Mouse (Mus musculus) C2C12 (cell line): Measurements from ENCODE around the gene Pex11g. TPM values are rescaled to one million over a fixed set of nuclear protein-coding genes. Genes with fewer than 3 reads are reported as not detected.

Experiments
- H3K27me3 ChIP-seq: one replicate; pipeline ENCODE4 v1.6.1; 2011; ENCODE audit not compliant: control insufficient read depth, insufficient read depth, insufficient read length
- H3K36me3 ChIP-seq: one replicate; pipeline ENCODE4 v1.6.1; 2011; ENCODE audit not compliant: control insufficient read depth, insufficient read depth
- H3K4me3 ChIP-seq: one replicate; pipeline ENCODE4 v1.5.1; 2011; ENCODE audit warnings: mild to moderate bottlenecking, control low read depth; ENCODE audit not compliant: poor library complexity, insufficient read depth, severe bottlenecking
- H3K79me2 ChIP-seq: one replicate; pipeline ENCODE4 v1.6.1; 2011; ENCODE audit not compliant: control insufficient read depth, insufficient read depth
- H3K79me3 ChIP-seq: one replicate; pipeline ENCODE4 v1.6.1; 2011; ENCODE audit warnings: low read depth, control low read depth
- H3ac ChIP-seq: one replicate; pipeline ENCODE3; 2011; ENCODE audit warnings: low read depth; ENCODE audit not compliant: control insufficient read depth, insufficient read length
- CEBPB ChIP-seq: IDR thresholded peaks from one replicate; pipeline ENCODE4 v1.6.1; 2011; ENCODE audit warnings: low read depth, mild to moderate bottlenecking, control low read depth, moderate library complexity
- CTCF ChIP-seq: IDR thresholded peaks from one replicate; pipeline ENCODE4 v1.5.1; 2011; ENCODE audit not compliant: control insufficient read depth, insufficient read depth, insufficient read length
- FOSL1 ChIP-seq: IDR thresholded peaks from one replicate; pipeline ENCODE4 v1.8.0; 2011; ENCODE audit warnings: mild to moderate bottlenecking, low read length; ENCODE audit not compliant: poor library complexity, insufficient read depth, severe bottlenecking
- MAX ChIP-seq: IDR thresholded peaks from one replicate; pipeline ENCODE4 v1.6.1; 2011; ENCODE audit warnings: mild to moderate bottlenecking, control low read depth
- MYOD1 ChIP-seq: IDR thresholded peaks from one replicate; pipeline ENCODE4 v1.6.1; 2011; ENCODE audit warnings: low read depth; ENCODE audit not compliant: control insufficient read depth, insufficient read length
- MYOG ChIP-seq: IDR thresholded peaks from one replicate; pipeline ENCODE4 v1.6.1; 2011; ENCODE audit not compliant: control insufficient read depth, insufficient read length; ENCODE audit errors: extremely low read depth
- USF1 ChIP-seq: IDR thresholded peaks from one replicate; pipeline ENCODE4 v1.6.1; 2011; ENCODE audit warnings: low read depth, mild to moderate bottlenecking, control low read depth, moderate library complexity
- polyA plus RNA-seq: library from polyadenylated mRNA; unstranded; fragments of >200 nt; fragmentation: generic; extraction: Trizol; gene quantifications from one replicate; pipeline ENCODE4 v1.2.1, GENCODE M21; 2012; ENCODE audit warnings: missing spikeins

Pex11g gene
- polyA plus RNA-seq, 1 experiment = 1.5 TPM

- no peak overlapping the region for H3ac ChIP-seq
- peaks cover 90% of the 10 kb centered on the region for H3K79me2 ChIP-seq
- TF ChIP-seq USF1 = no peak
- TF ChIP-seq MYOD1 = no peak
- no peak for TF ChIP-seq MAX
- TF ChIP-seq CEBPB = no peak
- peaks cover 59% of the 10 kb centered on the region for H3K79me3 ChIP-seq
- H3K36me3 ChIP-seq = peaks cover 11% of the 10 kb centered on the region
- H3K27me3 ChIP-seq = no peaks in the 10 kb centered on the region
- no peak overlapping the region for H3K4me3 ChIP-seq
These were observed 50.6 kb downstream of the Pex11g start for GRCm38 (mm10) chr8:3416846-3417245.

DNA sequence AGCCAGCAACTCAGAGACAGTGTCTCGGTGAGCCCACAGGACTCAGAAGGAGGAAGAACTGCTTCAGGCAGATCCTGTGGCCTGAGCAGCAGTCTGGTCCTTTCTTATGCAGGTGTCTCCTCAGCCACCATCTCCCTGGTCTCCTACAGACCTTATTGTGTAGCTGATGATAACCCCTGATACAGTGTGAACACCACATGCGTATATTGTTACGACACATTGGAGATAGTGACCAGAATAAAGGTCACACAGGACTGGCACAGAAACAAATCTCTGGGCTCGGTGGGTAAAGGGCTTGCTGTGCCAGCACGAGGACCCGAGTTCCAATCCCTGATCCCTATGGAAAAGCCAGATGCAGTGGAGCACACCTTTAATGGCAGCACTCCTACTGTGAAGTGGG lies 51.8 kb downstream of the Pex11g start:
- Histone ChIP-seq H3K27me3 (no peaks in the 10 kb centered on the region), H3K36me3 (peaks cover 7% of the 10 kb centered on the region), H3K79me3 (peaks cover 50% of the 10 kb centered on the region), H3ac (no peak overlapping the region), H3K79me2 (peaks cover 88% of the 10 kb centered on the region), H3K4me3 (no peak overlapping the region)
- TF ChIP-seq MAX (no peak), FOSL1 (no peak), CEBPB (no peak)

DNA sequence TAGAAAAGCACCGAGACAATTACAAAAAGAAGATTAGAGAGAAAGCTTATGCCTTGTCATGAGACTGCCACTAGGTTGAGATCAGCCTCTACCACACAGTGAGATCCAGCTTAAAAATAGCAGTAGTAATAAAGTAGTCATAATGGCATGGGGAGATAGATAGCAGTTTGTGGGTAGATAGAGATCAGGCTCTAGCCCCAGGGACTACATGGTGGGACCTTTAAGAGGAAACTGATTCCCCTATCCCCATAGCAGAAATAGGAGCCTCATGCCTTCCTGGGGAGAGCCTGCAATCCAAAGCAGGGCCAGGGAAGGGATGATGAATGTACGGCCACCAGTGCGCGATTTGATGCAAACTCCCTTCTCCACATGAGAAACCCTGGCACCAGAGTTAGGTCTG lies 52.2 kb downstream of the Pex11g start:
- Histone ChIP-seq H3ac (no peak overlapping the region), H3K79me3 (peaks cover 49% of the 10 kb centered on the region), H3K79me2 (peaks cover 88% of the 10 kb centered on the region), H3K4me3 (no peak overlapping the region), H3K27me3 (no peaks in the 10 kb centered on the region), H3K36me3 (peaks cover 3% of the 10 kb centered on the region)
- TF ChIP-seq USF1 (no peak), CEBPB (no peak), MYOG (no peak), FOSL1 (no peak), MYOD1 (no peak), MAX (no peak), CTCF (no peak)

GRCm38 (mm10) chr8:3414639-3415190 lies 52.8 kb downstream of the Pex11g start:
- TF ChIP-seq MYOG (no peak), CEBPB (no peak), MAX (no peak), USF1 (no peak), MYOD1 (no peak), CTCF (no peak), FOSL1 (no peak)
- peaks cover 45% of the 10 kb centered on the region for H3K79me3 ChIP-seq
- no peak overlapping the region for H3ac ChIP-seq
- H3K27me3 ChIP-seq = no peaks in the 10 kb centered on the region
- H3K79me2 ChIP-seq = peaks cover 88% of the 10 kb centered on the region
- no peak overlapping the region for H3K4me3 ChIP-seq
- H3K36me3 ChIP-seq = no peaks in the 10 kb centered on the region

DNA sequence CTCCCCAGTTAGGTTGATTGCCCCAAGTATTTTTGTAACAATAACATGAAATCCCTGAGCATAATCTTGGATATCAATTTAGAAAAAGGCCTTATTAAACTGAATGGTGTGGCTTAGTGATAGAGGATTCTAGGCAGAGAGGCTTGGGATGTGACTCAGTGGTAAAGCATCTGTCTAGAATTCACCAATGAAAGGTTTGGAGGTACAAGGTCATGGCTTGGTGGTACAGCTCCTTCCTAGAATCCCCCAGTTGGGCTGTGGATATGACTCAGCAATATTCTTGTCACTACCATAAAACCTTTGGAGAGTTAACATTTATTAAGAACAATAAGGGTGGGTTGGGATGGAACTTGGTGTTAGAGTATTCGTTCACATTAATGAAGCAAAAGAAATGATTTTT lies 54.7 kb downstream of the Pex11g start:
- Histone ChIP-seq H3K4me3 (no peak overlapping the region), H3K27me3 (no peaks in the 10 kb centered on the region), H3K36me3 (no peaks in the 10 kb centered on the region), H3ac (no peak overlapping the region), H3K79me2 (peaks cover 85% of the 10 kb centered on the region), H3K79me3 (peaks cover 40% of the 10 kb centered on the region)
- no peak for TF ChIP-seq CTCF
- TF ChIP-seq MYOD1 = peak; percentile 6
- TF ChIP-seq FOSL1 = peak; percentile 51
- TF ChIP-seq CEBPB = no peak

- H3K27me3 ChIP-seq = no peaks in the 10 kb centered on the region
- no peak overlapping the region for H3K4me3 ChIP-seq
These were observed 55.6 kb downstream of the Pex11g start for GRCm38 (mm10) chr8:3411901-3412301.

More at GRCm38 (mm10) chr8:3411901-3412301, 55.6 kb downstream of the Pex11g start:
- TF ChIP-seq CEBPB (peak; percentile 91), FOSL1 (peak; percentile 53), MYOG (no peak), MYOD1 (peak; percentile 74), USF1 (no peak), CTCF (no peak), MAX (peak; percentile 34)
- no peaks in the 10 kb centered on the region for H3K36me3 ChIP-seq
- no peak overlapping the region for H3ac ChIP-seq
- peaks cover 85% of the 10 kb centered on the region for H3K79me2 ChIP-seq
- peaks cover 41% of the 10 kb centered on the region for H3K79me3 ChIP-seq
